Comparison of ENCODE assay signal across 26 mouse cellular contexts in the genomic region with DNA sequence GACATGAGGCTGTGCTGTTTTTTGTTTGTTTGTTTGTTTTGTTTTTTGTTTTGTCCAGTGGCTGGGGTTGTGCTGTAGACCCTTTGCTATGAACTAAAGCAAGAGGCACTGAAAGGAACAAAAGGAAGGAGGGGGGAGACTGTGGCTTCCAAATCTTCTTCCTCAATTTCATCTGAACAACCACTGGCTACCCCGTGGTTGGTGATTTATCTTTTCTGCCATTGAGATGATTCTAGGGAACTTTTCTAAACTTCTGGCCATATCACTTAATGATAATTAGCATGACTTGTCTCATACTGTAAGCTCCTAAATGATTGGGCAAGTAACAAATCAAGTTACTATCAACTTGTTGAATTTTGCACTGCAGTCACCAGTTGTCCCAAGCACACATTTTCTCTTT.
DNase-seq lines count a peak whose midpoint lies in the region; ATAC-seq and TF ChIP-seq lines count a peak whose summit lies in the region.
"Had no signal": no experiment of that assay in that cellular context is flagged by ENCODE, and none has a peak within 500 bp of the region (broad histone marks: within the 10 kb centered on the region; RNA-seq: fewer than 3 reads in every experiment).

No protein-coding gene starts in this region.

- H3K27me3 ChIP-seq in G1E (ENCODE audit: insufficient read depth, low read length): no peaks in the 10 kb centered on the region
- H3K27me3 ChIP-seq: heart, embryonic 12.5 days; heart, embryonic 15.5 days had no signal

- TF ChIP-seq CTCF in G1E (IDR thresholded peaks at IDR 0.05; ENCODE audit: low read depth, low read length): no peak

- no peak for DNase-seq in G1E (ENCODE audit: low spot score)
- no peak for DNase-seq in frontal cortex, postnatal 14 days (ENCODE audit: low spot score in 2 of 2)
- no peak for DNase-seq in Muller cell, postnatal 12 days (ENCODE audit: inconsistent ontology term)
- DNase-seq in retina, postnatal 1 day: no peak
- DNase-seq: adrenal gland, adult 8-10 months; adrenal gland, postnatal 25 days; cerebellum, adult 11-12 months; cerebellum, adult 8-10 months; cerebellum, postnatal 10 days; cerebellum, postnatal 36 days; gastrocnemius, adult 2 months; gastrocnemius, postnatal 14 days; heart, adult 18-20 months; heart, postnatal 10 days; heart, postnatal 36 days had no signal

- no peak overlapping the region for H3K4me3 ChIP-seq in G1E (ENCODE audit: low read depth, low read length)
- H3K4me3 ChIP-seq: forebrain, embryonic 10.5 days; forebrain, embryonic 13.5 days; gastrocnemius, adult 2 months; heart, embryonic 12.5 days; heart, embryonic 15.5 days; hindbrain, embryonic 15.5 days had no signal

- peaks cover 4% of the 10 kb centered on the region for H3K36me3 ChIP-seq in G1E (replicated peaks)
- H3K36me3 ChIP-seq: forebrain, embryonic 10.5 days; heart, embryonic 12.5 days; heart, embryonic 15.5 days; hindbrain, embryonic 15.5 days had no signal

- no peaks in the 10 kb centered on the region for H3K9me3 ChIP-seq in G1E (replicated peaks)
- H3K9me3 ChIP-seq: forebrain, embryonic 10.5 days; forebrain, embryonic 13.5 days; heart, embryonic 12.5 days; heart, embryonic 15.5 days; hindbrain, embryonic 15.5 days had no signal

- 0 out of 2 replicates have a peak, but pooled peaks have one; percentile 10 for ATAC-seq in G1E (ENCODE audit: extremely low read depth, insufficient number of reproducible peaks, low FRiP score, poor library complexity, severe bottlenecking)
- ATAC-seq in common myeloid progenitor, adult 5-6 weeks (replicated peaks; ENCODE audit: low read depth, poor library complexity, severe bottlenecking): peak; percentile 79
- ATAC-seq in megakaryocyte, adult 5-6 weeks (ENCODE audit: poor library complexity, severe bottlenecking): peak; percentile 59; the same call in 1 of the 2 replicates
- ATAC-seq: activated CD4-positive, CD25-positive, alpha-beta regulatory T cell, adult 4 months; CD4-positive, CD25-positive, alpha-beta regulatory T cell, adult 4 months; forebrain, embryonic 13.5 days; forebrain, embryonic 16.5 days; intestine, postnatal 0 days had no signal

- H3K4me1 ChIP-seq in G1E (ENCODE audit: insufficient read depth, low read depth, low read length): peaks cover 25% of the 10 kb centered on the region
- H3K4me1 ChIP-seq: forebrain, embryonic 10.5 days; forebrain, embryonic 13.5 days; heart, embryonic 12.5 days; heart, embryonic 15.5 days; hindbrain, embryonic 15.5 days had no signal

Comparison
In these comparisons a context has a peak if more than half of its experiments do, and no peak if none do; other contexts are left out.
1. ATAC-seq: peak in every context shown above with its lines; median percentile 79 in common myeloid progenitor, adult 5-6 weeks; 59 in megakaryocyte, adult 5-6 weeks; 10 in G1E.